9 mouse cellular contexts compared by ENCODE assay signal in genomic region chr10:59149956-59150383, GRCm38 (mm10).
A peak's percentile ranks its signal among the peaks of the same experiment; 100 is the strongest.
DNase-seq lines count a peak whose midpoint lies in the region; ATAC-seq and TF ChIP-seq lines count a peak whose summit lies in the region.
"Had no signal": no experiment of that assay in that cellular context is flagged by ENCODE, and none has a peak within 500 bp of the region (broad histone marks: within the 10 kb centered on the region; RNA-seq: fewer than 3 reads in every experiment).

No protein-coding gene starts in this region.

- ATAC-seq in lung, embryonic 14.5 days (ENCODE audit: insufficient read depth), result peak; percentile 69

- H3K9me3 ChIP-seq in heart, embryonic 10.5 days, result no peaks in the 10 kb centered on the region
- no peaks in the 10 kb centered on the region for H3K9me3 ChIP-seq in lung, embryonic 14.5 days (ENCODE audit: low read depth, low read length)
- H3K9me3 ChIP-seq: liver, embryonic 13.5 days had no signal

- H3K9ac ChIP-seq in lung, embryonic 14.5 days, result no peak overlapping the region
- H3K9ac ChIP-seq: liver, embryonic 13.5 days had no signal

- H3K4me3 ChIP-seq in heart, embryonic 10.5 days, result peak overlapping the region; percentile 32; the same call in 1 of the 2 replicates
- H3K4me3 ChIP-seq in lung, embryonic 14.5 days (ENCODE audit: low read depth, low read length), result no peak overlapping the region
- H3K4me3 ChIP-seq in olfactory bulb, adult 2 months (ENCODE audit: insufficient read depth, low read depth, low read length), result no peak overlapping the region
- H3K4me3 ChIP-seq: liver, embryonic 13.5 days had no signal

- H3K4me1 ChIP-seq in heart, embryonic 10.5 days, result peaks cover 11% of the 10 kb centered on the region
- no peaks in the 10 kb centered on the region for H3K4me1 ChIP-seq in lung, embryonic 14.5 days (ENCODE audit: insufficient read depth)
- no peaks in the 10 kb centered on the region for H3K4me1 ChIP-seq in olfactory bulb, adult 2 months (ENCODE audit: control insufficient read depth, insufficient read depth, low read length)

- 0 out of 2 replicates have a peak overlapping the region, but pooled peaks have one; percentile 36 for H3K27ac ChIP-seq in heart, embryonic 10.5 days
- no peak overlapping the region for H3K27ac ChIP-seq in lung, embryonic 14.5 days (ENCODE audit: low read depth)
- no peak overlapping the region for H3K27ac ChIP-seq in olfactory bulb, adult 2 months (ENCODE audit: insufficient read depth, low read depth, low read length)
- H3K27ac ChIP-seq: liver, embryonic 13.5 days had no signal

- TF ChIP-seq CTCF in lung, embryonic 14.5 days (IDR thresholded peaks at IDR 0.05; ENCODE audit: low read depth), result peak; percentile 79
- peak; percentile 8; the same call in 1 of the 2 replicates for TF ChIP-seq CTCF in olfactory bulb, adult 2 months (IDR thresholded peaks at IDR 0.05; ENCODE audit: insufficient read depth, low read depth, low read length)

- TF ChIP-seq POLR2A in olfactory bulb, adult 2 months (IDR thresholded peaks at IDR 0.05; ENCODE audit: insufficient read depth, low read depth, low read length), result no peak

- peak; percentile 27 to 80 for DNase-seq in adrenal gland, adult (ENCODE audit: inconsistent age in 2 of 2, low spot score in 1 of 2)
- DNase-seq in adrenal gland, postnatal 4 days (ENCODE audit: low spot score in 2 of 2), result no peak
- peak; percentile 29 for DNase-seq in WW6 (ENCODE audit: low read depth, low spot score)
- peak; percentile 66 for DNase-seq in embryo, embryonic 9.5 days (ENCODE audit: extremely low spot score)
- no peak for DNase-seq in heart, embryonic 10.5 days (ENCODE audit: low spot score)
- DNase-seq in kidney, adult 8-10 months, result peak; percentile 21 to 27
- peak; percentile 89 for DNase-seq in lung, embryonic 14.5 days
- DNase-seq: liver, embryonic 13.5 days had no signal

- H3K36me3 ChIP-seq in heart, embryonic 10.5 days, result 0 out of 2 replicates have a peak, but pooled peaks cover 3% of the 10 kb centered on the region
- no peaks in the 10 kb centered on the region for H3K36me3 ChIP-seq in lung, embryonic 14.5 days (ENCODE audit: insufficient read depth)
- H3K36me3 ChIP-seq: liver, embryonic 13.5 days had no signal

- H3K4me2 ChIP-seq in lung, embryonic 14.5 days, result peak overlapping the region; percentile 42; the same call in 1 of the 2 replicates
- H3K4me2 ChIP-seq: liver, embryonic 13.5 days had no signal

- WGBS in heart, embryonic 10.5 days, result 18% methylated on average over 8 of the region's 8 CpGs
- 16% methylated on average over 8 of the region's 8 CpGs for WGBS in lung, embryonic 14.5 days
- WGBS in olfactory bulb, adult 2 months, result 12% methylated on average over 8 of the region's 8 CpGs

- peaks cover 8% of the 10 kb centered on the region for H3K27me3 ChIP-seq in heart, embryonic 10.5 days (ENCODE audit: insufficient read depth, poor library complexity, severe bottlenecking)
- H3K27me3 ChIP-seq in lung, embryonic 14.5 days (ENCODE audit: insufficient read depth, low read length), result no peaks in the 10 kb centered on the region
- H3K27me3 ChIP-seq: liver, embryonic 13.5 days had no signal

Comparison
In these comparisons a context has a peak if more than half of its experiments do, and no peak if none do; other contexts are left out.
1. DNase-seq: peak in adrenal gland, adult (2 of 2), WW6 (single experiment), embryo, embryonic 9.5 days (single experiment), kidney, adult 8-10 months (2 of 2) and lung, embryonic 14.5 days (single experiment); none in adrenal gland, postnatal 4 days (0 of 2) and heart, embryonic 10.5 days (single experiment).